Mouse (Mus musculus): ENCODE measurements around the gene Armc9. TPM values are rescaled to one million over a fixed set of nuclear protein-coding genes. Genes with fewer than 3 reads are reported as not detected.

Armc9 gene
- total RNA-seq, 2 experiments from 2014 or later = 16.1 to 16.8 TPM

GRCm38 (mm10) chr1:86216412-86216811 lies 61.8 kb downstream of the Armc9 start:
- no peak for DNase-seq (ENCODE audit: low spot score in 2 of 2)

DNA sequence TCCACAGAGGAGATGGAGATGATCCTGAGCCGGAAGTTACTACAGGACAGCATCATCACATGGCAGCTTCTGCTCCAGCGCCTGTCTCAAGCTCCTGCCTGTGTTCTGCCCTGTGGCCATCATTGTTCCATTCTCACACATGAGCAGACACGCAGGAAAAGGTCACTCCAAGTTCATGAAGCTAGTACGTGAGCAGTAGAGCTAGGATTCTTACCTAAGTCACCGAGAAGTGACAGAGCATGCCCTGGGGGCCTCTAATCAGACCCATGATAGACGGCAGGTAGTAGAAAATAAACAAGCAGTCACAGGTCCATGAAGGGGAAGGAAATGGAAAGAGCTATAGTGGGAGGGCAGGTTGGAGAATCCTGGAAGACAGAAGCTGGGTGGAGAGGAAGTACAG lies 63.4 kb downstream of the Armc9 start:
- DNase-seq (ENCODE audit: low spot score in 2 of 2) = no peak

GRCm38 (mm10) chr1:86225195-86225594 lies 70.6 kb downstream of the Armc9 start:
- DNase-seq (ENCODE audit: low spot score in 2 of 2) = no peak

- DNase-seq (ENCODE audit: low spot score in 2 of 2) = no peak
Observed at GRCm38 (mm10) chr1:86228653-86229052, 74.1 kb downstream of the Armc9 start.

DNA sequence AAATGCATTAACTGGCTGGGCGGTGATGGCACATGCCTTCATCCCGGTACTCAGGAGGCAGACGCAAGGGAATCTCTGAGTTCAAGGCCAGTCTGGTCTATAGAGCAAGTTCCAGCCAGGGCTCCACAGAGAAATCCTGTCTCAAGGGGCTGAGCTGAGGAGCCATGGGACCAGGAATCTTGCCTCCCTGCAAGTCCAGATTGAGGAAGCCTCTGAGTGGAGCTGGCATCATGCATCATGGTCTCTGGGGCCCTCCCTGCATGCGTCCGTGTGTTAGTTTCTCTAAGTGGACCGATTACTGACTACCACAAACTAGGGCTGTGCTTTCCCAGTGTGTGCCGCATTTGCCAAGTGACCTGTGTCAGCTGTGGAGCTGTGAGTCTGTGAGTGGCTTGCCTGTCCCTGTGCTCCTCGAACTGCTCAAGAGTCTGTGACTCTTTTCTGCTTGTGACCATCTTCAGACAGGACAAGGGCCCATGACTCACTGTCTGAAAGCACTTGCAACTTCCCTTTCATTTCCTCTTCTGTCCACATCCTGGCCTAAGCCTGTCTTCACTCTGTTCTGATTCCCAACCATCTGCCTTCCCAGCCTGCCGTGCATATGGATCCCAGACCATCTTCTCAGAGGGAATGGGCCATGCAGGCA lies 74.7 kb downstream of the Armc9 start:
- DNase-seq (ENCODE audit: low spot score in 2 of 2) = no peak

GRCm38 (mm10) chr1:86232631-86233030 lies 78.1 kb downstream of the Armc9 start:
- DNase-seq (ENCODE audit: low spot score in 2 of 2) = no peak

GRCm38 (mm10) chr1:86233808-86234207 lies 79.2 kb downstream of the Armc9 start:
- DNase-seq (ENCODE audit: low spot score in 2 of 2) = no peak

DNA sequence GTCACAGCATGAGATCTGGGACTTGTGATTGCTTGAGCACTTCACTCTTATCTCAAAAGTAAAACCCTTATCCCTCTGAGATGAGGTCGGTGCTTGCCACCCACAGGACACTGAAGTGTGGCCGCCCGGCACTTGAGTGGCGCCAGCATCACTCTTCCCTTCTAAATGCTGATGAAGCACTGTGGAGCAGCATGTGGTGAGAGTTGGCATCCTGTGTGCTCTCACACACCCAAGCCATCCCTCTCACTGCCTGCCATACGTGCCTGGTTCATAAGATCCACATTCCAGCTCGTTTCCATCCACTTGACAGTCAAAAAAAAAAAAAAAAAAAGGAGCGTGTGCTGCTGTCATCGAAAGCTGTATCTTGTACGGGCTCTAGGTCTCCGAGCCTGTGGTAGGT lies 80.5 kb downstream of the Armc9 start:
- no peak for DNase-seq (ENCODE audit: low spot score in 2 of 2)

DNA sequence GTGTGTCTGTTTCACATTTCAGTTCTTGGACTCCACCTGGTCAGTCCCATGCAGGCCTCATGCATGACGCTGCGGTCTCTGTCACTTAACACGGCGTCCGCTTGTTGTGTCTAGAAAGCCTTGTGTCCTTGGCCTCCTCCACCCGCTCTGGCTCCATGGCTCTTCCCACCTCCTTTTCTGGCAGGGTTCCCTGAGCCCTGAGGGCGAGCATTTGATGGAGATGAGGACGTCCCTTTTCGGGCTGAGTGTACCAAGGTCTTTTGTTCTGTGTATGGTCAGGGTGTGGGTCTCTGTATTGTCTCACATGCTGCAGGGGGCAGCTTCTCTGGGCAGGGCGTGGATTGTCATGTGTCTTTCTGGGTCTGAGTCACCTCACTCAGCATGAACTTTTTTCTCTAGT lies 81.9 kb downstream of the Armc9 start:
- no peak for DNase-seq (ENCODE audit: low spot score in 2 of 2)

DNA sequence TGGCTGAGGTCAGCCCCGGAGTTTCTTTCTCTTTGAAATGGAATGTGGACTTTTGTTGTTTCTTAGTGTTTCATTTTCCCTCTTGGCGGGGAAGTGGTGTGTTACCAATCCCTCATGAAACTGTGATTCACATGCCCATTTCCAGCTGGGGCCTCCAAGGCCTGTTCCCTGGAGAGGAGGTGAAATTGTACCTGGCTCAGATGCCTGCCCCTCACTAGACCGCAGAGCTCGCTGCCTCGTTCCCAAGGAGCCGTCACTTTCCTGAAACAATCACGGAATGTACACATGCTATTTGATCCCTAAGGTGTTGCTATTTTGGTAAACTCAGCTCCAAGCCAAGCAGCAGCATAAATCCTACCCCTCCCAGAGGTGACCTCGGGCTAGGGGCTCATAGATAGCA lies 84.4 kb downstream of the Armc9 start:
- DNase-seq (ENCODE audit: low spot score in 2 of 2) = no peak

GRCm38 (mm10) chr1:86239871-86240270 lies 85.3 kb downstream of the Armc9 start:
- no peak for DNase-seq (ENCODE audit: low spot score in 2 of 2)

- no peak for DNase-seq (ENCODE audit: low spot score in 2 of 2)
Observed at GRCm38 (mm10) chr1:86240959-86241358, 86.4 kb downstream of the Armc9 start.

- DNase-seq (ENCODE audit: low spot score in 2 of 2) = no peak
Observed at GRCm38 (mm10) chr1:86243490-86243889, 88.9 kb downstream of the Armc9 start.

DNA sequence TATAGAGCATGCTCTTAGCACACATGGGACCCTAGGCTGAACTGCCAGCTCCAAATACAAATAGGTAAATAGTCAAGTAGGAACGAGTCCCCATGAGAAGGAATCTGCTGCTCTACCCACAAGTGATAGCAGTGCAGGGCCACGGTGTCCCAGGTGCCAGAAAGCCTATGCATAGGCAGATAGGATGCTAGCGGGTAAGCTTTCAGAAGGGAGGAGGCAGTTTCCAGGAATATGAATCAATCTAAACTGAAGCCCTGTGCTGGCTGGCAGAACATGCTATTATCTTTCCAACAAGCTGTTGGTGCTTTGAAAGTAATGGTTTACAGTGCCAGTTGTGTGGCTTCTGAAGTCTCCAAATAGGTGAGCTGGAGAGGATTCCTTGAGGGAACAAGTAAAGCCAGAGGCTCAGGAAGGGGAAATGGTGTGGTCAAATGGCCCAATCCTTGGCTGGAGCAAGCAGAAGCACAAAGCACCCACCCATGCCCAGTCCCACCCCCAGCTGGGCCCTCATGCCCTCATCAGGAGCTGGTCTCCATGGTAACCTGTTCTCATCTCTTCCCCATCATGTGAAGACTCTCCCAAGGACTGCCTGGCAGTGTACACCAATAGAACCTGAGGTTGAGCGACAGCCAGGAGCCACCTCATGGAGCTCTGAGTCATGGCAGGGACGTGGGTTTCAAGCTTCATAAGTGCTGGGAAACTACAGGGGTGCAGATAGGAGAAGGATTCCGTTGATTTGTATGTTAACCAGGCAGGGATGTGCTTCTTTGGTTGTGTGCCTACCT lies 90.9 kb downstream of the Armc9 start:
- DNase-seq (ENCODE audit: low spot score in 2 of 2) = no peak

- DNase-seq (ENCODE audit: low spot score in 2 of 2) = no peak
Observed at GRCm38 (mm10) chr1:86253410-86253809, 98.8 kb downstream of the Armc9 start.

DNA sequence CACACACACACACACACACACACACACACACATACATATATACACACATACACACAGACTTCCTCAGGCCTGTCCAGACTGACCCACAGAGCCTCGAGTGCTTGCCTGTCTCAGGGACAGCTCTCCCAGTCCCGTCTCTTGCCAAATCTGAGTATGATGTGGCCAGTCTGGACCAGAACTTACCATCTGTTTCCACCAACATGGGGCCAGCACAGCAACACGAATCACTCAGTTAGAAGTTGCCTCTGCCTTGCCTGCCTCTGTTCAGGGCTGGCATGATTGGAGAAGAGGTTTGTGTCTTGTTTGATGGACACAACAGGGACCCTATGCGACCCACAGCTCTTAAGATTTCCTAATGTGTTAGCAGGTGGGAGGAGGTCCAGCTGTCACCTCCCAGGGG lies 101.7 kb downstream of the Armc9 start:
- DNase-seq (ENCODE audit: low spot score in 2 of 2) = no peak

DNA sequence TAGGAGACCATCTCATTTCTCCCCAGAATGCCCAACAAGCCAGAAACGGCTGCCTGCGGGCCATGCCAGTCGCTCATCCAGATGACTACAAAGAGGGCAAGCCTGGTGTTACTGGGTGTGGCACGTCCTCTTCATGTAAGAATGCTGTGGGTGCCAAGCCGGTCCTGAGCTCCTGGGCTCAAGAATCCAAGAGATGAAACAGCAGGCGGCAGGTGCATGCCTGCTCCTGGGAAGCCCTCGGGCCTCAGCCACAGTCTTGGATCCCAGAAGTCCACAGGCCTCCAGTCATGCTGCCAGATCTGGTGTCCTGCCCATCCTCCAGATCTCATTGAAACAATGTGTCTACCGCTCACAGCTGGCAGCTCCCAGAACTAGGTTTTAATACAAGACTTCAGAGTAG lies 102.6 kb downstream of the Armc9 start:
- DNase-seq (ENCODE audit: low spot score in 2 of 2) = no peak

DNA sequence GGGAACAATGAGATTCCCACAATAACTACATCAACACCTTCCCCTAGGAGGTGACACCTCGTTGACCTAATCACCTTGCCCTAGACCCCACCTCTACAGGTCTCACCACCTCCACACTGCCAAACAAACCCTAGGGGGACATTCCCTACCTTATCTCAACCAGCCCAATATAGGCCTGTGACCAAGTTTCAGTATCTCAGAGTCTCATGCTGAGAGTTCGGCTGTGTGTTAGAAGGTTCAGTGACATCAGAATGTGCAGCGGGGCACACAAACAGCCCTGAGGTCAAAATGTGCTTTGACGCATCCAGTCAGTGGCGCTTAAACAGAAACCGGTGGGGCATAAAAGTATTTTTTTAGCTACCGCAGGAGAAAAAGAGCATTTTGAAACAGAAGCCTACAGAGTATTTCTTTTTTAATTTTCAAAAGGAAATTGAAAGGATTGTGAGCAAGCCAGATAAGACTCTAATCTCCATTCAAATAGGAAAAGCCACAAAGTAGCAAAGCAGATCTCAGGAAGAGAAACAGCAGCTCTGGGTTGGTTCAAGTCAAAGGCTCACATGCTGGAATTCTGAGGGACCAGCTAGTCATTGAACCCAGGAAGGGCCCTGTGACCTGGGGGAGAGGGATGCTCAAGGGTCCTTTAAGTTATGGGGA lies 103.7 kb downstream of the Armc9 start:
- DNase-seq (ENCODE audit: low spot score in 2 of 2) = no peak

GRCm38 (mm10) chr1:86263564-86264339 lies 109.2 kb downstream of the Armc9 start:
- DNase-seq (ENCODE audit: low spot score in 2 of 2) = no peak

DNA sequence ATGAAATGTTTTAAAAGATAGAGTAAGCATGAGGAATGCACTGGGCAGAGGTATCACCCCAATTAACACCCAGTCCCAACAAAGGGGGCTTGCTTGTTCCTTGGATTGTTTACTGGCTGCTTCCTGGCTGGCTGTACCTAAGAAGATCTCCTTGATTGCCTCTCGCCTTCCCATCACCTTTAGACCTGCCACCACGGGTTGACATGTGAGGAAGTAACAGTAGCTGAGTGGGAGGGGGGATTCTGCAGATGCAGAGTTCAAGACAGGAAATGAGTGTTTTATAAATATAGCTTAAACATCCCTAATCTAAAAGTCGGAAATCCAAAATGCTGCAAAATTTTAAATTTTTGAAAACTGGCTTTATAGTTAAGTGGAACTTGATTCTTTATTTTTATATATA lies 110.5 kb downstream of the Armc9 start:
- DNase-seq (ENCODE audit: low spot score in 2 of 2) = no peak

DNA sequence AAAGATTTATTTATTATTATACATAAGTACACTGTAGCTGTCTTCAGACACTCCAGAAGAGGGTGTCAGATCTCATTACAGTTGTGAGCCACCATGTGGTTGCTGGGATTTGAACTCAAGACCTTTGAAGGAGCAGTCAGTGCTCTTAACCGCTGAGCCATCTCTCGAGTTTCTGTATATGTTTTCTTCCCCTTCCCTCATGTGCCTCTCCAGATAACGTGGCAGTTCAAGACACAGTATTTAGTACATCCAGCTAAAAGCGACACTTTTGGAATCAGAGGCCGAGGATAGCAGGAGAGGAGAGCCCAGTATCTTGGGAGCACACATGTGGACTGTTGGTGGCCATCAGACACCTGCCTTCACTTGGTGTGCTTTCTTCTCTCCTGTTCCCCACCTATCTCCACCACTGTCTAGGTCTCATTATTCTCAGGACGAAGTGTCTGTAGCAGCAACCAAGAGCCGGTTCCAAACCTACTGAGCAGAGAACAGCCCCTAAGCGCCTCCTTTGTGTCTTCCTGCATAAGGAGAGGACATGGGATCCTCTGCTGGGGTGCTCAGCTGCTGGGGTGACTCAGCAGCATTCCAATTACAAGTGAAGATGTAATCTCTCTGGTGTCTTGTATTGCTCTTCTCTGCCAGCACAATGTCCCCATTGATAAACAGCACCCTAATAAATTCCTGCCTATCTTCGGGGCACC lies 114.1 kb downstream of the Armc9 start:
- no peak for DNase-seq (ENCODE audit: low spot score in 2 of 2)
